Mouse (Mus musculus): ENCODE measurements at regions not wholly inside any gene's neighbourhood (a gene's known extent, or its start where the extent isn't known, plus 50 kb on each side); places are given as distances from the start of the nearest gene placed in this dataset.
"Not testable (repeated sequence)": the region's sequence is repeated elsewhere in the genome, so short reads cannot be mapped to it uniquely, and the experiment has no call there.

DNA sequence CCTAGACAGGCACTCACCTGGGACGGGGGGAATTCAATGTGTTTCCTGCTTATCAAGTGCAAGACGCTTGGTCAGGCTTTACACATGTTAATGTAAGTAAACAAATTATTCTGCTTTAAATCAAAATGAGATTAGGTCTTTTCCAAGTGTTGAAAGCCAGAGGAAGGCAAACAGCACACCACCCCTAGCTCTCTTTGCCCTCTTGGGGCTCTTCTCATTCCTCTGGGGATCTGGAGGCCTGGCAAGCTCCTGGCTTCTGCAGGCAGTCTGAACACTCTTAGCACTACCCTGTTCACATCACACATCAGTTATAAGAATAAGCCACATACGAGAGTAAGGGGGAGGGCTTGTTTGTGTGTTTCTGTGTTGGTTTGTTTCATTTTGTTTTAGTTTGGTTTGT, 142.8 kb upstream of the Hes1 start:
- no peak overlapping the region for H3K27ac ChIP-seq (replicated peaks)
- no peaks in the 10 kb centered on the region for H3K36me3 ChIP-seq
- WGBS, result 76% methylated on average over 3 of the region's 3 CpGs
- H3K4me2 ChIP-seq, result no peak overlapping the region
- no peak overlapping the region for H3K9ac ChIP-seq (replicated peaks)
- no peak overlapping the region for H3K4me3 ChIP-seq (replicated peaks)
- H3K9me3 ChIP-seq (replicated peaks), result no peaks in the 10 kb centered on the region
- ATAC-seq (ENCODE audit: low FRiP score), result no peak
- H3K4me1 ChIP-seq, result no peaks in the 10 kb centered on the region
- H3K27me3 ChIP-seq (replicated peaks), result 0 out of 2 replicates have a peak, but pooled peaks cover 2% of the 10 kb centered on the region

DNA sequence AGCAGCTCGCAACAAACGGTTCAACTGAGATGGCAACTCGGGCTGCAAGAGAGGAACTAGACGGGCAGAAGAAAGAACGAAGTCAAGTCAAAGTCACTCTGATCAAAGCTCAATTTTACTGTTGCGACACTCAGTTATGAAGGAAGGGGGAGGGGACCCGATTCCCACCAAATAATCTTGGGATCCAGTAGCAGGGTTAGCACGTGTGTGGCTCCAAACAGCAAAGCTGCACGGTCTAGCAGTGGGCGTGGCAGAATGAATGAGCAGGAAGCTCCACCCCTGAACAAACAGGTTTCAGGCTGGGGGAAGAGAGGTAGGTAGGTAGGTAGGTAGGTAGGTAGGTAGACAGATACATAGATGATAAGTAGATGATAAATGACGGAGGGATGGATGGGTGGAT, 136.9 kb upstream of the Hes1 start:
- ATAC-seq (ENCODE audit: low FRiP score); H3K36me3 ChIP-seq; H3K9me3 ChIP-seq (replicated peaks); H3K27ac ChIP-seq (replicated peaks); H3K27me3 ChIP-seq (replicated peaks); H3K4me3 ChIP-seq (replicated peaks); H3K4me2 ChIP-seq; H3K9ac ChIP-seq (replicated peaks); H3K4me1 ChIP-seq: not testable (repeated sequence)
- 93% methylated on average over 11 of the region's 11 CpGs for WGBS

DNA sequence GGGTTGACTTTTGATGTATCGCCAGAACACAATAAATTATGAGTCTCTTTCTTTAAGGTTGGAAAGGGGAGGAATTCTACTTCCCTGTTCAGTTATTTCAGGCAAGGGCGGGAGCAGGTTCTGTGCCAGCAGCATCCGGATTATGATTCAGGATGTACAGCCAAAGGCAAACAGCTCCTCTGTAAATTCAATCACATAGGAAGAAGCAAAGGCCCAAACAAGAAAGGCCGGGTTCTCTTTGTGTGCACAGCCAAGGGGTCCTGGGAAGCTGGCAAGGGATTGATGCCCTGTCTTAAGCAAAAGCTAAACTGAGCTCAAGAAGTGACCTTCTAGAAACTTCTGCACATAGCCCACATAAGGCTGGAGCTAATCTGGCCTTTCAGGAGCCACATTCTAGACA, 135.9 kb upstream of the Hes1 start:
- H3K36me3 ChIP-seq, result no peaks in the 10 kb centered on the region
- WGBS, result 79% methylated on average over 4 of the region's 4 CpGs
- H3K27me3 ChIP-seq (replicated peaks), result no peaks in the 10 kb centered on the region
- H3K9ac ChIP-seq (replicated peaks), result no peak overlapping the region
- no peak overlapping the region for H3K4me2 ChIP-seq
- H3K4me1 ChIP-seq, result no peaks in the 10 kb centered on the region
- ATAC-seq (ENCODE audit: low FRiP score), result no peak
- H3K4me3 ChIP-seq (replicated peaks), result no peak overlapping the region
- no peak overlapping the region for H3K27ac ChIP-seq (replicated peaks)
- no peaks in the 10 kb centered on the region for H3K9me3 ChIP-seq (replicated peaks)

DNA sequence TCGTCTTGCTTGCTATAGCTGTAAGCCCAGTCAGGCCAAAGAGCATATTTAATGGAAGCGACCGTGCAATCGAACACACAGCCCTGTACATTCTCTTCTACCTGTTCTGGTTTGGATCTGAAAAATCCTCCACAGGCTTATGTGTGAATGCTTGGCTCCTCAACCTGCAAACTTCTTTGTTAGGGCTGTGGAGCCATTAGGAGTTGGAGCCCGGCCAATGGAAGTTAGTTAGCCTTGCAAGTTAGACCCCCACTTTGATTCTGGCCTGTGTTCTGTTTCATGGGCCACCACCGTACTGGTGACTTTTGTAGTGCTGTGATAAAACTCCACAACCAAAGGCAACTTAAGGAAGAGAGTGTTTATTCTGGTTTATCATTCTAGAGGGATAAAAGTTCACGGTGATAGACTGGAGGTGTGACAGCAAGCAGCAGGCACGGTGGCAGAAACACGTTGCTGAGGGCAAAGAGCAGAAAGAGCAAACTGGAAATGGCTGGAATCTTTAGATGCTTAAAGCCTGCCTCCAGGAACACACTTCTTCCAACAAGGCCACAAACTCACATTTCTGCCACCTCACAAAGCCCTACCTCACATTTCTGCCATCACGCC, 132.3 kb upstream of the Hes1 start:
- Histone ChIP-seq H3K9ac (replicated peaks) (no peak overlapping the region), H3K27me3 (replicated peaks) (0 out of 2 replicates have a peak, but pooled peaks cover 4% of the 10 kb centered on the region), H3K4me2 (no peak overlapping the region), H3K27ac (replicated peaks) (no peak overlapping the region), H3K36me3 (no peaks in the 10 kb centered on the region), H3K4me1 (no peaks in the 10 kb centered on the region), H3K4me3 (replicated peaks) (no peak overlapping the region), H3K9me3 (replicated peaks) (no peaks in the 10 kb centered on the region)
- ATAC-seq (ENCODE audit: low FRiP score), result no peak
- WGBS, result 84% methylated on average over 10 of the region's 10 CpGs

DNA sequence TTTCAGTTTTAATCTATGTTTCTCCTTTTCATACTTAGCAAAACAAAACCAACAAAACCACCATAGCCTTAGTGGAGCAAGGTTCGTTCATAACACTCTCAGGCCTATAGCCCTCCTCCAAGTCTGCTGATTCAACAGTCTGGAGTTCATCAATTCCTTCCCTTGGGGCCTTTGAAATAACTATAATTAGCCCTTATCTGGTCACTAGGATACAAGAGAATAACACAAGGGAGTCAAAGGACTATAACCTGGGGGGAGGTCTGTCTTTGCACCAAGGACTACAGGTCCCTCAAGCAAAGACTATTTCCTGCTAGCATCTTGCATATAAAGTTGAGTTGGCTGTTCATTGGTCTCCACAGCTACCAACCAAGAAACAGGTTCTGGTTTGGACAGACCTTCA, 129.5 kb upstream of the Hes1 start:
- Histone ChIP-seq H3K4me1 (no peaks in the 10 kb centered on the region), H3K4me2 (no peak overlapping the region), H3K9me3 (replicated peaks) (no peaks in the 10 kb centered on the region), H3K4me3 (replicated peaks) (no peak overlapping the region), H3K9ac (replicated peaks) (no peak overlapping the region), H3K36me3 (no peaks in the 10 kb centered on the region), H3K27me3 (replicated peaks) (0 out of 2 replicates have a peak, but pooled peaks cover 4% of the 10 kb centered on the region), H3K27ac (replicated peaks) (no peak overlapping the region)
- 81% methylated on average over 1 of the region's 1 CpGs for WGBS
- ATAC-seq (ENCODE audit: low FRiP score), result no peak

DNA sequence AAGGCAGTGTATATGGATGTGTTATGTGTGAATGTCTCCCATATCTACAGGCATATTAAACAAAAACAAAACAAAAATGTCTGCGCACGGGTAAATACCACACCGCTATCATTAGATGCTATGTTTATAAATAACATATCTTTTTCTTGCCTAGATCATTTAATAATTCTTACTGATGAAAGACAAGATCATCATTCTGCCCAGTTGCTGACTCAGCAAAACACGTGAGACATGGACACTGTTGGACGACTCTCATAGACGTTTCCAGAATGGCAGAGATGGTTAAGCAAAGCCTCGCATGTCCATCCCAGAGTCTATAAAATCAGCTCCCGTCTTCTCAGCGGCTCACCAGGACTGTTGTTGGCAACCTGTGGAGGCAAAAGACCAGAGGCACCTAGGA, 125.5 kb upstream of the Hes1 start:
- no peak for ATAC-seq (ENCODE audit: low FRiP score)
- Histone ChIP-seq H3K36me3 (no peaks in the 10 kb centered on the region), H3K27ac (replicated peaks) (no peak overlapping the region), H3K9ac (replicated peaks) (no peak overlapping the region), H3K9me3 (replicated peaks) (no peaks in the 10 kb centered on the region), H3K4me3 (replicated peaks) (no peak overlapping the region), H3K4me1 (no peaks in the 10 kb centered on the region), H3K4me2 (no peak overlapping the region), H3K27me3 (replicated peaks) (peaks cover 10% of the 10 kb centered on the region; the same call in 1 of the 2 replicates)
- 96% methylated on average over 9 of the region's 9 CpGs for WGBS

DNA sequence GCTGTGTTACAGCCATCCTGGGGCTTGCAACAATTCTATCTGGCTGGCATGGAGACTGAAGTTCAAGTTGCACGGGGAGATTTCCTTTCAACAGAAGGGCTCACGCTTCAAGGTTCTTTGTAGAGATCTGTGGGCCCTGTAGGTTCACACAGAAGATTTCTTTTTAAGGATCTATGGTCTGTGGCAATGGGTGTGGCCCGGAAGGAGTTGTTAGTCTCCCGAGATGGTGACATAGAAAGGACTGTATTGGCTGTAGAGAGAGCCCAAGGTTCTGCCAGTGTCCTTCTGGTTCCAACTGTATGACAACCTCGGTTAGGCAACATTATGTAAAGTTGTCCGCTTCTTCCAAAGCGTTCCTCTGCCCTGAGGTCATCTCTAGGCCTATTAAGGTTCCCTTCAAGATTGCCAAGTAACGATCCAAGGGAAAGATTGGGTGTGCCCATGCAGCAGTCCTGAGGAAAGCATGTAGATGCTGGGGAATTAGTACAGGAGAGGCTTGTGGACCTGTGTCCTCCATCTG, 124.8 kb upstream of the Hes1 start:
- Histone ChIP-seq H3K9ac (replicated peaks) (no peak overlapping the region), H3K4me1 (no peaks in the 10 kb centered on the region), H3K36me3 (no peaks in the 10 kb centered on the region), H3K4me3 (replicated peaks) (no peak overlapping the region), H3K9me3 (replicated peaks) (no peaks in the 10 kb centered on the region), H3K4me2 (no peak overlapping the region), H3K27me3 (replicated peaks) (peaks cover 10% of the 10 kb centered on the region; the same call in 1 of the 2 replicates), H3K27ac (replicated peaks) (no peak overlapping the region)
- ATAC-seq (ENCODE audit: low FRiP score), result no peak
- 92% methylated on average over 8 of the region's 8 CpGs for WGBS

DNA sequence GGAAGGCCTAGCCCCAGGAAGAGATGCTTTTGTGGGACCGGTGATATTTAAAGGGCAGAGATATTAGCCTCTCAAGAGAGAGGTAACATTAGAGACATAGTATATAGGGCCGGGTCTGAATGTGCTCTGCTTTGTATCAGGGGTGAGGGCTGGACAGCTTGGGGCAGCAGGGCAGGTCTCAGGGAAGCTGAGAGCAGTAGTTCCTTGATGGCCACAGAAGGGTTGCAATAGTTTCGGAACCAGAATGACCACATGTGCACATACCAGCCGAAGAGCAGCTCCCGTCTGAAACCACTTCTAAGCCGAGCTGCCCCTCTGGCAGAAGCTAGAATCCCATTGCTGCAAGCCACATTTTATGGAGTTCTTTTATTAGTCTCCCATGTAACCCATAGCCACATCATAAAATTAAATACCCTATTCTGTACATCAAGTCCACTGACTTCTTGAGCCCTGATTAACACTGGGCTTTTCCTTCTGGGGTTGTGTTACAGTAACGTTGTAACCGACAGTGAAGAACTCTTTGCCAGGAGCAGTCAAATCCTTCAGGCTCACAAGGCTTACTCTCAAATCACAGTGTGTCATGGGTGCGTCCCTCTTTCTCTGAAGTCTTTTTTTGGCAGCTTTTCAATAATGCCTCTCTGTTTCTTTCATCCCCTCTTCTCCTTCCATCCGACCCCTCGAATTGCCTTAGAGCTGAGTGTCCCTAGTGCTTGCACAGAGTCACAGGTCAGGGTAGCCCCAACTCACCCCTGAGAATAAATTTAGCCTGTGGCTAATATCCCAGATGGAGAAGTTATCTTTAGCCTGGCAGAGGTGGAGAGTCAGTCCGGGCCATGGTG, 124.1 kb upstream of the Hes1 start:
- Histone ChIP-seq H3K4me2 (no peak overlapping the region), H3K27ac (replicated peaks) (no peak overlapping the region), H3K27me3 (replicated peaks) (peaks cover 10% of the 10 kb centered on the region; the same call in 1 of the 2 replicates), H3K9ac (replicated peaks) (no peak overlapping the region), H3K4me1 (no peaks in the 10 kb centered on the region), H3K9me3 (replicated peaks) (no peaks in the 10 kb centered on the region), H3K36me3 (no peaks in the 10 kb centered on the region), H3K4me3 (replicated peaks) (no peak overlapping the region)
- WGBS, result 67% methylated on average over 12 of the region's 12 CpGs
- ATAC-seq (ENCODE audit: low FRiP score), result no peak

DNA sequence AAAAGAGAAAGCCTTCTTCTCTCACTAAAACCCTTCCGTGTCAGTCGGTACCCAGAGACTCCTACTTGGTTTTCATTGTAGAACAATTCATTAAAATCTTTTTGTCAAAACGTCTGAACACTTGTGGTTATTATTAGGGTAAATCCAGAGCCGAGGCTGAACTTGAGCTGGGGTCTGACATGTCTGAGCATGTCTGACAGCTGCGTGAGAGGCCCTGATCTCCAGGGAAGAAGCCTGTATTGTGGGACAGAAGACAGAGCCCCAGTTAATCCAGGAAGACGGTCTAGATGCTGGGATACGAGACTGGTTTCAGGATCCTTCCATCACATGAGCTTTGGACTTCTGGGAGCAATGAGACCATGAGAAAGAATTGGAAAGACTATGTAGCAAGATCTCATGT, 122.1 kb upstream of the Hes1 start:
- WGBS, result 78% methylated on average over 7 of the region's 7 CpGs
- peaks cover 6% of the 10 kb centered on the region; the same call in 1 of the 2 replicates for H3K27me3 ChIP-seq (replicated peaks)
- H3K4me1 ChIP-seq, result peaks cover 13% of the 10 kb centered on the region
- no peak overlapping the region for H3K4me2 ChIP-seq
- H3K27ac ChIP-seq (replicated peaks), result no peak overlapping the region
- H3K9me3 ChIP-seq (replicated peaks), result no peaks in the 10 kb centered on the region
- ATAC-seq (ENCODE audit: low FRiP score), result no peak
- no peak overlapping the region for H3K4me3 ChIP-seq (replicated peaks)
- H3K36me3 ChIP-seq, result no peaks in the 10 kb centered on the region
- no peak overlapping the region for H3K9ac ChIP-seq (replicated peaks)

DNA sequence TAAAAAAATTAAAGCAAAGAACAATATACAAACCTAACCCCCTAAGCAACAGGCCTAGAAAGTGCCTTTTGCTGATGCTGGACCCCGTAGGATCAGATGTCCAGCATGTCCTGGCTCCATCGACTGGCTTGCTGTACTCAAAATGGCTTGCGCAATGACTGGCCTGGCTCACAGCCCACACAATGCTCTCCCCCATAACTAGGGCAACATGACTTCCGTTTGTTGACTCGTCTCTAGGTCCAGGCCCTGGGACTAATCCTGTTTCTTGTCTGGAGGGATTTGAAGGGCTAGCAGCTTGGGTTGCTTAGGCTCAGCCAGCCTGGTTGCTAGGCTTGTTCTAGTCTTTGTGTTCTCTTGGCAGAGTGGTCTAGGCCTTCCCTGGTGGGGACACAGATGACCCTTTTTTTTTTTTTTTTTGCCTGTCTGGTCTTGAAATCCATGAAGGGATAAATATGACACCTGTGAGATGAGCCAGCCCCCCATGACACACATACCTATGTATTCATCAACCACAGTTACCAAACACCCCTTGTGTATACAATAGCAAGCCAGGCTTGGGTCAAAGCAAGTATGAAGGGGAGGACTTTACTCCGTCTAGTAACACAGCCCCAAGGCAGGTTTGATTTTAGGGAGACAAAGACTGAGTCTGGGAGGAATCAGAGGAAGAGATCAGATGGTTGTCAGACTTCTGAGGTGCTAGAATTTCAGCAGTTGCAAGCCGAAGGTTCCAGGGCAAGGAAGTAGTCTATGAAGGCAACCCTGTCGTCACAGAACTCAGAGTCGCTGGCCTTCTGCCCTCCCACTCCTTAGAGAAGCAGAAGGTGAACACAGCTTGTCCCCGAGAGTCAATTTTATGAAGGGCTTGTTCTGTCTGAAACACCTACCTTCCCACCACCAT, 120.0 kb upstream of the Hes1 start:
- Histone ChIP-seq H3K9me3 (replicated peaks) (no peaks in the 10 kb centered on the region), H3K36me3 (no peaks in the 10 kb centered on the region), H3K27ac (replicated peaks) (no peak overlapping the region), H3K4me3 (replicated peaks) (no peak overlapping the region), H3K27me3 (replicated peaks) (peaks cover 6% of the 10 kb centered on the region; the same call in 1 of the 2 replicates), H3K4me2 (no peak overlapping the region), H3K9ac (replicated peaks) (no peak overlapping the region), H3K4me1 (peaks cover 13% of the 10 kb centered on the region)
- no peak for ATAC-seq (ENCODE audit: low FRiP score)
- 92% methylated on average over 10 of the region's 10 CpGs for WGBS

DNA sequence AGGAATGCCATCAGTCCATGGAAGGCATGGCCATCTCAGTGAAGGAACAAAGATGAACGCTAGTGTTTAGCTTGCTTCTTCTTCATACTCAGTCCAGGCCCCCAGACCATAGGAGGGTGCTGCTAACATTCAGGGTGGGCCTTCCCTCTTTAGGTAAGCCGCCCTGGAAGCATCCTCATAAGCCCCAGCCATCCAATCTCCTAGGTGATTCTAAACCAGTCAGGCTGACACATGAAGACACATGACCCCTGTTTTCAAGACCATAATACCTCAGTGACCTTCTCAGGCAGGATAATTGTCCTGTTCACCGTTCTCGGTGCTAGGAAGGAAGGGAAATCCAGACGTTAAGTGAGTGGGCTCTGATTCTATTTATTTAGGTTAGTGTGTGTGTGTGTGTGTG, 119.2 kb upstream of the Hes1 start:
- H3K4me1 ChIP-seq, result peaks cover 17% of the 10 kb centered on the region
- H3K4me2 ChIP-seq, result no peak overlapping the region
- no peaks in the 10 kb centered on the region for H3K9me3 ChIP-seq (replicated peaks)
- peaks cover 6% of the 10 kb centered on the region; the same call in 1 of the 2 replicates for H3K27me3 ChIP-seq (replicated peaks)
- 64% methylated on average over 5 of the region's 5 CpGs for WGBS
- H3K27ac ChIP-seq (replicated peaks), result no peak overlapping the region
- no peak overlapping the region for H3K9ac ChIP-seq (replicated peaks)
- no peak for ATAC-seq (ENCODE audit: low FRiP score)
- no peak overlapping the region for H3K4me3 ChIP-seq (replicated peaks)
- no peaks in the 10 kb centered on the region for H3K36me3 ChIP-seq

All from neural tube, embryonic 15.5 days (tissue).